Mouse (Mus musculus): ENCODE measurements around the gene Atf5.
A peak's percentile ranks its signal among the peaks of the same experiment; 100 is the strongest.

Atf5 gene

GRCm38 (mm10) chr7:44820525-44820924 lies 4.1 kb upstream of the Atf5 start:
- peak; percentile 1 for DNase-seq (ENCODE audit: low spot score)

GRCm38 (mm10) chr7:44819863-44820262 lies 3.4 kb upstream of the Atf5 start:
- peak; percentile 2 for DNase-seq (ENCODE audit: low spot score)

GRCm38 (mm10) chr7:44819391-44819790 lies 2.9 kb upstream of the Atf5 start:
- DNase-seq (ENCODE audit: low spot score) = peak; percentile 1

GRCm38 (mm10) chr7:44818751-44819235 lies 2.3 kb upstream of the Atf5 start:
- peak; percentile 72 for DNase-seq (ENCODE audit: low spot score)

- peak; percentile 8 for DNase-seq (ENCODE audit: low spot score)
These were observed 1.7 kb upstream of the Atf5 start for GRCm38 (mm10) chr7:44818164-44818563.

GRCm38 (mm10) chr7:44817441-44817840 lies 983 bp upstream of the Atf5 start:
- no peak for DNase-seq (ENCODE audit: low spot score)

GRCm38 (mm10) chr7:44815721-44816469 lies 563 bp downstream of the Atf5 start, which contains the start of the genes Nup62 and Il4i1:
Nup62 (plus strand) TSS chr7:44816088.
Il4i1 (plus strand) TSS chr7:44816387.
- peak; percentile 99 for DNase-seq (ENCODE audit: low spot score)

GRCm38 (mm10) chr7:44814952-44815553 lies 1.4 kb downstream of the Atf5 start:
- peak; percentile 4 for DNase-seq (ENCODE audit: low spot score)

- DNase-seq (ENCODE audit: low spot score) = no peak
These were observed 2.0 kb downstream of the Atf5 start for GRCm38 (mm10) chr7:44814423-44814822.

GRCm38 (mm10) chr7:44813985-44814384 lies 2.5 kb downstream of the Atf5 start:
- peak; percentile 1 for DNase-seq (ENCODE audit: low spot score)

- DNase-seq (ENCODE audit: low spot score) = peak; percentile 4
These were observed 3.7 kb downstream of the Atf5 start for GRCm38 (mm10) chr7:44812651-44813325.

- peak; percentile 2 for DNase-seq (ENCODE audit: low spot score)
These were observed 5.5 kb downstream of the Atf5 start for GRCm38 (mm10) chr7:44810819-44811557.

- no peak for DNase-seq (ENCODE audit: low spot score)
These were observed 6.1 kb downstream of the Atf5 start for GRCm38 (mm10) chr7:44810365-44810764.

- no peak for DNase-seq (ENCODE audit: low spot score)
These were observed 7.0 kb downstream of the Atf5 start for GRCm38 (mm10) chr7:44809466-44809865.

- DNase-seq (ENCODE audit: low spot score) = no peak
These were observed 7.5 kb downstream of the Atf5 start for GRCm38 (mm10) chr7:44808927-44809326.

- DNase-seq (ENCODE audit: low spot score) = no peak
These were observed 23.7 kb downstream of the Atf5 start for GRCm38 (mm10) chr7:44792781-44793180.

- DNase-seq (ENCODE audit: low spot score) = no peak
These were observed 26.4 kb downstream of the Atf5 start for GRCm38 (mm10) chr7:44790066-44790465.

- no peak for DNase-seq (ENCODE audit: low spot score)
These were observed 26.9 kb downstream of the Atf5 start for GRCm38 (mm10) chr7:44789531-44789930.

- no peak for DNase-seq (ENCODE audit: low spot score)
These were observed 36.4 kb downstream of the Atf5 start for GRCm38 (mm10) chr7:44780101-44780500.

GRCm38 (mm10) chr7:44776849-44777498 lies 39.5 kb downstream of the Atf5 start:
- DNase-seq (ENCODE audit: low spot score) = no peak

- DNase-seq (ENCODE audit: low spot score) = no peak
These were observed 43.8 kb downstream of the Atf5 start for GRCm38 (mm10) chr7:44772591-44773204.

Data from urinary bladder, postnatal 14 days (tissue).